Mouse (Mus musculus): ENCODE measurements around the gene Wdr44.

DNA sequence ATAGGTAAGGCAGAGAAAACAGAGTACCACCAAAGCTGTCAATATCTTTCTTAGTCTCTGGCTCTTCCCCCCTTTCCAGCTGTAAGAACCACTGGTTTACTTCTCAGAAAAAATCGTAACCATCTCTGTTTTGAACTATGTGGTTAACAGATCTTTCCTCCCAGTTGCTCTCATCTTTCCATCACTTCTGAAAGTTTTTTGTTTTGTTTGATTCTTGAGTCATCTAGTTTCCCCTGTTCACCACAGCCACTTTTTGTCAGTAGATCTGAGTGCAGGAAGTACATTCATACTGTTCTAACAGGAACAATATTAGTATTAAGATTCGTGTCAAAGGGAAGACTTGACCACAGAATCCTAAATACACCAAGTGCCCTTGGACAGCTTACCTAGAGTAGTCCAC lies 117.5 kb downstream of the Wdr44 start:
- no peak for TF ChIP-seq CTCF (IDR thresholded peaks at IDR 0.05)
- TF ChIP-seq EP300 (IDR thresholded peaks at IDR 0.05): no peak
